Mouse (Mus musculus): ENCODE measurements around the gene Spty2d1. TPM values are rescaled to one million over a fixed set of nuclear protein-coding genes. Genes with fewer than 3 reads are reported as not detected.

Spty2d1 gene
- polyA plus RNA-seq, 1 experiment from 2014 or later: 15.2 TPM

DNA sequence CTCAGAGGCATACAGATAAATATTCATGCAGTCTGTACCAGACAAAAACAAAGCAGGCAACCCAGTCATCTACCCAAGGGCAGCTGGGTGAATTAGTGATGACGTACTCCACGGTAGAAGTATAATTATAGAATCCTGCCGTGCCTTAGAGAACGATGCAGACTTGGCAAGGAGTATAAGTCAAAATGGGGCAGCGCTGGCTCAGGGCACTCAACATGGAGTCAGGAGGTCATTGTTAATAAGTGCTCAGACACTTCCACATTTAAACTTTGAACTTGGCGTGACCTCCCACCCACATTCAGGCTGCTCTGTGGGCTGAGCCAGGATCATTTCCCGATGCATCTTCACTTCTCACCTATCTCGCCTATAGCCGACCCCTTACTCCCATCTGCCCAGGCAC lies 17.2 kb upstream of the Spty2d1 start:
- no peak overlapping the region for H3K4me2 ChIP-seq (ENCODE audit: low read depth, low read length)
- H3K27ac ChIP-seq (ENCODE audit: low read length): no peak overlapping the region
- H3K36me3 ChIP-seq (ENCODE audit: control insufficient read depth, insufficient read depth, low read length): no peaks in the 10 kb centered on the region
- no peaks in the 10 kb centered on the region for H3K27me3 ChIP-seq (replicated peaks; ENCODE audit: control insufficient read depth, insufficient read depth, low read length)
- no peaks in the 10 kb centered on the region for H3K9me3 ChIP-seq (ENCODE audit: control insufficient read depth, low read length)
- WGBS: 71% methylated on average over 9 of the region's 9 CpGs
- no peak for ATAC-seq
- H3K4me3 ChIP-seq (ENCODE audit: low read length): no peak overlapping the region
- H3K9ac ChIP-seq (ENCODE audit: low read depth, low read length): no peak overlapping the region
- no peaks in the 10 kb centered on the region for H3K4me1 ChIP-seq (ENCODE audit: control insufficient read depth, insufficient read depth, low read length)

- 74% methylated on average over 7 of the region's 7 CpGs for WGBS
- no peak overlapping the region for H3K4me2 ChIP-seq (ENCODE audit: low read depth, low read length)
- no peak overlapping the region for H3K4me3 ChIP-seq (ENCODE audit: low read length)
- H3K27ac ChIP-seq (ENCODE audit: low read length): no peak overlapping the region; the same call in 1 of the 2 replicates
- no peaks in the 10 kb centered on the region for H3K36me3 ChIP-seq (ENCODE audit: control insufficient read depth, insufficient read depth, low read length)
- no peaks in the 10 kb centered on the region for H3K4me1 ChIP-seq (ENCODE audit: control insufficient read depth, insufficient read depth, low read length)
- no peak overlapping the region for H3K9ac ChIP-seq (ENCODE audit: low read depth, low read length)
- peak; percentile 91 for ATAC-seq
- no peaks in the 10 kb centered on the region for H3K9me3 ChIP-seq (ENCODE audit: control insufficient read depth, low read length)
- H3K27me3 ChIP-seq (replicated peaks; ENCODE audit: control insufficient read depth, insufficient read depth, low read length): no peaks in the 10 kb centered on the region
Observed at GRCm38 (mm10) chr7:47024454-47024853, 16.2 kb upstream of the Spty2d1 start.

DNA sequence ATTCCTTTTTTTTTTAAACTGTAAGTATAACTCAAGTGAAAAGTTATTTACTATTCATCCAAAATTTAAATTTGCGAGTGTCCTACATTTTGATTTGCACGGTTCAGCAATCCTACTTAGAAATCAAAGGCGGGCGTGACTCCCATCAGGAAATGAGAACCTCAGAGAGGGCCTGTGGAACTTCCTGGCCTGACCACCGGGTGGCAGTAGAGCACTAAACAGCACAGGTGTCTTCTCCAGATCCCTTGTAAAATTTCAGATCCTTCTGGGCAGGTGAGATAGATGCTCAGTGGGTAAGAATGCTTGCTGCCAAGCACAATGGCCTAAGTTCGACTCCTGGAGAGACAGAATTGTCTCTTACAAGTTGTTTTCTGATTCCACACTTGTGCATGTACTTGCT lies 15.3 kb upstream of the Spty2d1 start:
- ATAC-seq: 0 out of 2 replicates have a peak, but pooled peaks have one; percentile 14
- Histone ChIP-seq H3K9me3 (ENCODE audit: control insufficient read depth, low read length) (no peaks in the 10 kb centered on the region), H3K4me2 (ENCODE audit: low read depth, low read length) (no peak overlapping the region), H3K27ac (ENCODE audit: low read length) (no peak overlapping the region), H3K9ac (ENCODE audit: low read depth, low read length) (no peak overlapping the region), H3K27me3 (replicated peaks; ENCODE audit: control insufficient read depth, insufficient read depth, low read length) (no peaks in the 10 kb centered on the region), H3K36me3 (ENCODE audit: control insufficient read depth, insufficient read depth, low read length) (no peaks in the 10 kb centered on the region), H3K4me1 (ENCODE audit: control insufficient read depth, insufficient read depth, low read length) (no peaks in the 10 kb centered on the region), H3K4me3 (ENCODE audit: low read length) (no peak overlapping the region)
- 15% methylated on average over 6 of the region's 6 CpGs for WGBS

GRCm38 (mm10) chr7:47022482-47022881 lies 14.3 kb upstream of the Spty2d1 start:
- Histone ChIP-seq H3K9ac (ENCODE audit: low read depth, low read length) (peak overlapping the region; percentile 19; the same call in 1 of the 2 replicates), H3K36me3 (ENCODE audit: control insufficient read depth, insufficient read depth, low read length) (no peaks in the 10 kb centered on the region)
- ATAC-seq: no peak

GRCm38 (mm10) chr7:47020956-47021355 lies 12.7 kb upstream of the Spty2d1 start:
- no peaks in the 10 kb centered on the region for H3K27me3 ChIP-seq (replicated peaks; ENCODE audit: control insufficient read depth, insufficient read depth, low read length)
- 11% methylated on average over 8 of the region's 8 CpGs for WGBS
- H3K9me3 ChIP-seq (ENCODE audit: control insufficient read depth, low read length): no peaks in the 10 kb centered on the region
- H3K4me3 ChIP-seq (ENCODE audit: low read length): no peak overlapping the region
- H3K36me3 ChIP-seq (ENCODE audit: control insufficient read depth, insufficient read depth, low read length): no peaks in the 10 kb centered on the region
- H3K9ac ChIP-seq (ENCODE audit: low read depth, low read length): no peak overlapping the region
- H3K27ac ChIP-seq (ENCODE audit: low read length): no peak overlapping the region
- ATAC-seq: no peak
- H3K4me2 ChIP-seq (ENCODE audit: low read depth, low read length): peak overlapping the region; percentile 19
- H3K4me1 ChIP-seq (ENCODE audit: control insufficient read depth, insufficient read depth, low read length): no peaks in the 10 kb centered on the region

More at GRCm38 (mm10) chr7:47022482-47022881, 14.3 kb upstream of the Spty2d1 start:
- Histone ChIP-seq H3K4me1 (ENCODE audit: control insufficient read depth, insufficient read depth, low read length) (no peaks in the 10 kb centered on the region), H3K9me3 (ENCODE audit: control insufficient read depth, low read length) (no peaks in the 10 kb centered on the region), H3K4me2 (ENCODE audit: low read depth, low read length) (no peak overlapping the region), H3K27me3 (replicated peaks; ENCODE audit: control insufficient read depth, insufficient read depth, low read length) (no peaks in the 10 kb centered on the region), H3K27ac (ENCODE audit: low read length) (no peak overlapping the region), H3K4me3 (ENCODE audit: low read length) (no peak overlapping the region)
- 63% methylated on average over 8 of the region's 8 CpGs for WGBS

GRCm38 (mm10) chr7:47019641-47020040 lies 11.4 kb upstream of the Spty2d1 start:
- Histone ChIP-seq H3K4me3 (ENCODE audit: low read length) (no peak overlapping the region), H3K9ac (ENCODE audit: low read depth, low read length) (no peak overlapping the region), H3K36me3 (ENCODE audit: control insufficient read depth, insufficient read depth, low read length) (no peaks in the 10 kb centered on the region), H3K4me2 (ENCODE audit: low read depth, low read length) (no peak overlapping the region), H3K27me3 (replicated peaks; ENCODE audit: control insufficient read depth, insufficient read depth, low read length) (no peaks in the 10 kb centered on the region), H3K4me1 (ENCODE audit: control insufficient read depth, insufficient read depth, low read length) (peaks cover 8% of the 10 kb centered on the region), H3K27ac (ENCODE audit: low read length) (no peak overlapping the region), H3K9me3 (ENCODE audit: control insufficient read depth, low read length) (no peaks in the 10 kb centered on the region)
- no peak for ATAC-seq
- WGBS: 62% methylated on average over 5 of the region's 5 CpGs

DNA sequence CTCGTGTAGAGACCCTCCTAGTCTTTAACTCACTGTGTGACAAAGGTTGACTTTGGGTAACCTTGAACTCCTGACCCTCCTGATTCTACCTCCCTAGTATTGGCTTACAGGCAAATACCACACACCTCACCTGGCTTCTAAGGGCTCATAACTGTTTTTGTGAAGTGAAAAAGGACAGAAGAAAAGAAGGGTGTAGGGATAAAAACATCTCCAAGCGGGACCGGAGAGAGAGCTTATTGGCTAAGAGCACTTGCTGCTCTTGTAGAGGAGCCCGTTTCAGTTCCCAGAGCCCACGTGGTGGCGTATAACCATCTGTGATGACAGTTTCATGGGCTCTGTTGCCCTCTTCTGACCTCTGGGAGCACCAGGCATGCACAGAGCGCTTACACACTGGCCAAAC lies 8.9 kb upstream of the Spty2d1 start:
- WGBS: 64% methylated on average over 7 of the region's 7 CpGs
- H3K9me3 ChIP-seq (ENCODE audit: control insufficient read depth, low read length): no peaks in the 10 kb centered on the region
- H3K36me3 ChIP-seq (ENCODE audit: control insufficient read depth, insufficient read depth, low read length): no peaks in the 10 kb centered on the region
- H3K4me3 ChIP-seq (ENCODE audit: low read length): no peak overlapping the region
- no peak overlapping the region for H3K9ac ChIP-seq (ENCODE audit: low read depth, low read length)
- no peak for ATAC-seq
- H3K4me1 ChIP-seq (ENCODE audit: control insufficient read depth, insufficient read depth, low read length): peaks cover 8% of the 10 kb centered on the region
- no peak overlapping the region for H3K4me2 ChIP-seq (ENCODE audit: low read depth, low read length)
- H3K27ac ChIP-seq (ENCODE audit: low read length): no peak overlapping the region
- no peaks in the 10 kb centered on the region for H3K27me3 ChIP-seq (replicated peaks; ENCODE audit: control insufficient read depth, insufficient read depth, low read length)

- Histone ChIP-seq H3K4me1 (ENCODE audit: control insufficient read depth, insufficient read depth, low read length) (peaks cover 8% of the 10 kb centered on the region), H3K27ac (ENCODE audit: low read length) (no peak overlapping the region)
- 67% methylated on average over 3 of the region's 3 CpGs for WGBS
Observed at GRCm38 (mm10) chr7:47016602-47017001, 8.4 kb upstream of the Spty2d1 start.

DNA sequence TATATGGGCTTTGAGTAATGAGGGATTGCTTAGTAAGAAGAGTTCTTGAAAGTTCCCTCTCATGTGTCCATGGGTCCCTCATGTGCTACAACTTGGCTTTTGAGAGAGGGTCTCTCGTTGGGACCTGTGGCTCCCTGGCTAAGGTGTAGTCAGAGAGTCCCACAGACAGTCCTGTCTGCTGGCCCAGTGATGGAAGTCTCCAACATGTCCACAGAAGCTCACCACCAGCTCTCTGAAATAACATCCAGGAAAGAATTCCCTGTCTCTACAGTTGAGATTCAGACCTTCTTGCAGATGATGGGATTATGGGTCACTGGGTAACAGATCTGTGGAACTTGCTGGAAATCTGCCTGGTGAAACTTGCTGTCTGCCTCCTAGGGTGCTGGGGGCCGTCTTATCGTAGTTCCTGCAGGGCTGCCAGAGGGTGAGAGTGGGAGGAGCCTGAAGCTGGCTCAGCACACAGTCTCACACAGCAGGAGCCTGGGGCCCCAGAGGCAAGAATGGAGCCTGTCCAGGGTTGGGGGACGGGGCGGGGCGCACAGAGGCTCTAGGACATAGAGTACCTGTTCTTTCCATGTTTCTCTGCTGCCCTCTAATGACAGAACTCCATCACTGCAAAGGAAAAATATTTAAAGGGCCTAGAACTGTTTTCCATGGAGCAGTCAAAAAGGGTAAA lies 7.3 kb upstream of the Spty2d1 start:
- Histone ChIP-seq H3K9ac (ENCODE audit: low read depth, low read length) (peak overlapping the region; percentile 9; the same call in 1 of the 2 replicates), H3K27me3 (replicated peaks; ENCODE audit: control insufficient read depth, insufficient read depth, low read length) (no peaks in the 10 kb centered on the region), H3K4me3 (ENCODE audit: low read length) (0 out of 2 replicates have a peak overlapping the region, but pooled peaks have one; percentile 1), H3K36me3 (ENCODE audit: control insufficient read depth, insufficient read depth, low read length) (no peaks in the 10 kb centered on the region), H3K9me3 (ENCODE audit: control insufficient read depth, low read length) (no peaks in the 10 kb centered on the region), H3K4me1 (ENCODE audit: control insufficient read depth, insufficient read depth, low read length) (peaks cover 8% of the 10 kb centered on the region), H3K27ac (ENCODE audit: low read length) (peak overlapping the region; percentile 79), H3K4me2 (ENCODE audit: low read depth, low read length) (peak overlapping the region; percentile 38)
- 12% methylated on average over 6 of the region's 6 CpGs for WGBS
- peak; percentile 99 for ATAC-seq

More at GRCm38 (mm10) chr7:47016602-47017001, 8.4 kb upstream of the Spty2d1 start:
- Histone ChIP-seq H3K36me3 (ENCODE audit: control insufficient read depth, insufficient read depth, low read length) (no peaks in the 10 kb centered on the region), H3K4me2 (ENCODE audit: low read depth, low read length) (no peak overlapping the region), H3K4me3 (ENCODE audit: low read length) (no peak overlapping the region), H3K9me3 (ENCODE audit: control insufficient read depth, low read length) (no peaks in the 10 kb centered on the region), H3K27me3 (replicated peaks; ENCODE audit: control insufficient read depth, insufficient read depth, low read length) (no peaks in the 10 kb centered on the region), H3K9ac (ENCODE audit: low read depth, low read length) (no peak overlapping the region)
- no peak for ATAC-seq

All from intestine, embryonic 16.5 days (tissue).